Mouse (Mus musculus): ENCODE data around the gene Kcnmb2.
A peak's percentile ranks its signal among the peaks of the same experiment; 100 is the strongest.

The Kcnmb2 gene

DNA sequence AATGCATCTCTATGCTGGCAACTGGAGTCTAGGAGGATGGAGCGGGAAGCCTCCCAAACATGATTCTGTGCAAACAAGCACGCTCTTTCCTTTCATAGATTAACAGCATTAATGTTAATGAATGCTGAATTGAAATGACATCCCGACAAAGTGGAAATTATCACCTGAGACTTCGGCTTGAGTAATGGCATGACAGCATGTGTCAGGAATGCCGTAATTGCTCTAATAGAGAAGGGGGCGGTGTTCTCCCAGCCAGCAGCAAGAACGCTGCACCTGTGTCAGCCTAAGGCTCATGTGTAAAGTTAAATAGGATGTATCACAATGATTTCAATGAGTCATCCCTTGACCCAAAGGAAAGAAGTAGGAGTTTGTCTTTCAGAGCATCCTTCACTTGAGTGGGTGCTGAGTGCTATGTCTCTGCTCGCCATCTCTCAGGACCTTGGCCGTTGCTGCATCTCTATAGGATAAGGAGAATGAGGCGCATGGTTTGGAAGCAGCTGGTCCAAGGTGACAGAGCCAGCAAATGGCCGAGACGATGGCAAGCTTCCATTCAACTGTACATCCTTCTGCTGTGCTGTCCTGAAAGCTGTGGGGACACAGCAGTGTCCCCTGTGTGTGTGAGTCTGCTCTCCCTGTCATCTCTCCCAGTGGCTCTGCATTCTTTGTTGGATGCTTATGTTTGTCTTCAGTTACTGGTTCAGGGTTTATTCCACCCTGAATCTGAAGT is 110.1 kb downstream of the Kcnmb2 start:
- DNase-seq (ENCODE audit: low spot score), result no peak

DNA sequence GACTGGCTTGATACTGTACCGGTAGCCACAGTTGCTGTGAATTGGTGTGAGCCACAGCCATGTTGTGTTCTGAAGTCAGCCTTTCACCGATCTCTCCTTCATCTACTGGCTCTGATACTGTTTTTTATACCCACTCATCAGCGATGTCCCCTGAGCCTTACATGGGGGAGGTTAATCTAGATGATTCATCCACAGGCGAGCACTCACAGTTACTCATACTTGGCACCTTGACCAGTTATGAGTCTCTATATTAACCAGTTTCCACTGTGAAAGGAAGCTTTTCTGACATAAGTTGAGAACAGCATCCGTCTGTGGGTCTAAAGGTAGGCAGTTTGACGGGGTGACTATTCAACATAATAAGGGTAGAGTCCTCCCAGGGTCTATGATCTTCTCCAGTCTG is 118.7 kb downstream of the Kcnmb2 start:
- no peak for DNase-seq (ENCODE audit: low spot score)

DNA sequence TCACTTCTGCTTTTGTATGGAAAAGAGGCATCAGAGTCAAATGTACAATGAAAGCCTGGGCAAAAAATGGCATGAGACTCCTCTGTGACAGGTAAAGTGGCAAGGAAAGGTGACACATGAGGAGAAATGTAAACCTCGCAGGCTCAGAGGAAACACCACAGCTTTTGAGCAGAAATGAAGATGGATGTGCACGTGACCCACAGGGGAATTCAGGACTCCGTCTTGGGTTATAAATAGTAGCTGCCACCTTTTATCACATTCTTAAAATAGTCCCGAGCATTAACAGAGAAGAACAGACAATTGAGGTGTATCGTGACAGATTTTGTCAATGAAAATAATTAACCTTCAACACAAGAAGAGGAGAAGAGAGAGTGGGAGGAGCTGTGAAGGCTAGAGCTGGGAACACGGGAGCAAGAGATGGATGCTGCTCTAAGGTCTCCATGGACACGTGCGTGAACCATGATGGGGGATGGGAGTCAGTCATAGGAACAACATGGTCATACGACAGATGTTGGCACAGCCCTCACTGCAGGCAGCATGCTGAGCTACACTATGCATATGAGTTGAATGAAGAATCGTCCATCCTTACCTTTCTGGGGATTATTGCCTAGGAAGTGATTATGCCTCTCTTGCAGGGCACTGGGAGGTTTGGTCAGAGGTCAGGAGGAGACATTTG is 127.2 kb downstream of the Kcnmb2 start:
- no peak for DNase-seq (ENCODE audit: low spot score)

DNA sequence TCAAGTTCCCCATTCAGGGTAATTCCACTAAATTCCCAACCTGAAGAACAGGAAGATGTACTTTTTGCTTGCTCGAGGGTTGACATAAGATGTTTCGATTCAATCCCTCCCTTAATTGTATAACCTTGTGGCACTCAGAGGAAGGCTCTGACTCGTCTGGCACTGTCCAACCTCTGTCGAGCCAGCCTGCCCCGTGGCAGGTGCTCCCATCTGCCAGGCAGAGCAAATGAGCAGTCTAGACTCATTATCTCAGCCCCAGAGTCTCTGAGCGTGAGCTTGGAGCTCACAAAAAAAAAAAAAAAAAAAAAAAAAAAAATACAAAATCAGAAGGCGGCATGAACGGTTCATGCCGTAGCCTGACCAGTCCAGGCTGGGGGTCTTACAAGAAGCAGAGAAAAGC is 130.1 kb downstream of the Kcnmb2 start:
- DNase-seq (ENCODE audit: low spot score), result no peak

DNA sequence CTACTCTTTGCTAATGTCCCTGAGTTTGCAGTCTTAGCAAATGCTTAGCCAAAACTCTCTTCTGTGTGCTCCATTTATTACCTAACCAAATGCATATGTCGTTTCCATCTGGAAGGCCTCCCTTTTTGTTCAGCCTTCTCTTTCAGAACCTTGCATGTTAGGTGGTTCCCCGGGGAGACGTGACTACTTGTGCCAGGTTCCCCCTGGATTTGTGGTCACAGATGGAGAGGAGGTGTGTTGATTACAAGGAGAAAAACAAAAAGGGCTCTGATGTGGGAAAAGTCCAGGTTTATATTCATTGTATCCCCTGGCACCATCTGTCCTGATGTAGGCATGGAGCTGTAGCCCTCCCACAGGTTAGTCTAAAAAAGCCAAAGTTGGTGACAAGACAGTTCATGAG is 141.5 kb downstream of the Kcnmb2 start:
- no peak for DNase-seq (ENCODE audit: low spot score)

DNA sequence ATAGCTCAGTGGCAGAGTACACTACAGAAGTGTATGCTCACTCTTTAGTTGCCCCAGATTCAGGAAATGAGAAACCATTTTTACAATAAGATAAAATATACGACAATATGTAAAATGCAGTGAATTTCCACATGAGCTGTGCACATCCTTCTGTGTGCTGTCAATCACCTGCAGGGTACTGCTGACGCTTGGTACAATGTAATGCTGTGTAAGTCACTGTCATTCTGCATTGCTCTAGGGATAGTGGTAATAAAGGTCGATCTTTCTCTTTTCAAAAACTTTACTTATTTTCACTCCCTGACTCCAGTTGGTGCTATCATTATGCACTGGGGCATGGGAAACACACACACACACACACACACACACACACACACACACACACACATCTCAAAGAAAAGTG is 146.5 kb downstream of the Kcnmb2 start:
- no peak for DNase-seq (ENCODE audit: low spot score)

DNA sequence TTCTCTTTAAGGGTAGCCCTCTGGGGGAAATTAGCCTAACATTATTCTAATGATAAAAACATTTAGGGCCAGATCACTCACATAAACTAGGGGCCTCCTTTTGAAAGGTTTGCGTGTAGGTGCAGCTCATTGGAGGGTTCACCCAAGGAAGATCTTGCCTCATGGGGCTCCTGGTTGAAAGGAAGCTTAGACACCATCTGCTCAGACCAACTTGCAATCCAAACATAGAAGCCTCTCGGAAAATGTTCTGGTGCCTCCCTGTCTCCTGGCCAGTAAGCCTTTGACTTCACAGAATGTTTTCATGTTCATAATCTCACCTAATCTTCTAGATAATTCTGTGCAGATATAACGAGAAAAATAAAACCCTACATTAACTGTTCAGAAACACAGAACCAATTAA is 150.3 kb downstream of the Kcnmb2 start:
- DNase-seq (ENCODE audit: low spot score), result no peak

DNA sequence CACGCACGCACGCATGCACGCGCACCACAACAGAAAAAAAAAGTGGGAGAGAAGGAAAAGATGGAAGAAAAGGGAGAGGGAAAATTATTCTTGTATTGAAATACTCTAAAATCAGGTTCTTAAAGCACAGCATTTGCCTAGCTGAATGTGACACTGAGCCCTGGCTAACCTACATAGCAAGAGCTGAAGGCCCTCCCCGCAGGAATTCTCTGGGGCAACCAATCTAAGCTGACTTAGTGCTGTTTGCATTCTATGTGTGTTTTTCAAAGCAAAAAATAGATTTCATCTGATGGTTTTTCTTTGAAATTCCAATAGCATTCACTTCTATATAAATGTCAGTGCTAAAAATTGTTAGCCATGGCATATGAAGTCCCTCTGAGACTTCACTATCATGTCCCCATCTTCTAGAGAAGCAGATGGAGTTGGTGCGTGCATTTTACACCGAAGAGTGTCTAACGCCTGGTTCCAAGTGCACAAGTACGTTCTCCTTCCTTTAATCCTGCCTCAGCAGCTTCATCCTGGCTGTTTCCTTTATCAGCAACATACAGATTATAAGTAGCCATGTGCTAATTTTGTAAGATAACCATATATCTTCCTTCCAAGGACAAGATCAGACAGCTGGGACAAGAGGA is 151.4 kb downstream of the Kcnmb2 start:
- DNase-seq (ENCODE audit: low spot score), result no peak

DNA sequence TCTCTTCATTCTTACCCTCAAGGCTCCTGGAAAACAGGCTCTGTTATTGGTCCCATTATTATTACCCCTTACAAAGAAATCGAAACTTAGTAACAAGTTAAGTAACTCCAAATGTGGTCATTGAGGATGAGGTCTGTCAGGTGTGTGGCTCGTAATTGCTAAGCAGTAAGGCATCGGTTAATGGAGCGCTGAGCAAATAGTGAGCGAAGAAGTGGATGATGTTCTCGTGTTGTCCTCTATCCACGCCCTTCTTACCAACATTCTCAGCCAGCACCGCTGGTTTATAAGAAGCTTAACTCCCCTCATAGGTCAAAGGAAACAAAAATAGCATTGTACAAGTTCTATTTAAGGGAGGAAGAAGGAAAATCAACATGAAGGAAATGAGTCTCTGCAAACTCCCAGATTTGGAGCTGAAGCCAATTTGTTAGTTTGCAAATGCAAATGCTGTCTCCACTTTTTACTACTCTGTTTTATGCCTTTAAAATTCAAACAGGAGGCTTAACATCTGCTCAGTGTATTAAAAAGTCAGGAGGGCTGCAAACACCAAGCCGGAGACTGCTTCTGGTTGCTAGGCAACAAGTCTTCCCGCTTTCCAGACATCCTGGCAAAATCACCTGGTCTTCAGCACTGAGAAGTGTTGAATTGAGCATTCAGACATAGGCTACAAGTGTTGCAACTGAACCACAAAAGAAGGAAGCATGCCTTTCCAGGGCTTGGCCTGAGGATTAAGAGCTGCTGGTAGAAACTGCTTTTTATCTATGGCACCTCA is 157.8 kb downstream of the Kcnmb2 start:
- DNase-seq (ENCODE audit: low spot score), result peak; percentile 20

DNA sequence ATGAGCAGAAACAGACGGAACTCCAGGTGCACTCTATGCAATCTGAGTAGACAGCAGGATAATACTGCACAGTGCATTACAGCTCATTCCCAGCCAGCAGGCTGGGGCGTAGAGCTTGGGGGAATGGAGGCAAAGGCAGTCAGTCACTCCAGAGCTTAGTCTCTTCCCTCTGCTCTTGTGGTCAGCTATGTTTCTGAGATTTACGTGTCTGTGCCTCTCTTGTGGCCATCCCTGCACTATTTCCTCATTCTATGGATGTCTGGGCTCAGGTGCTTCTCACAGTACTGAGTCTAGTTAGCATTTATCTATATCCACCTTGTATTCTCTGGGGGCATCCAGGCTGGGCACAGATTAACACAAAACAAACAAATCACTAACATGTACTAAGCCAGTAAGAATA is 160.4 kb downstream of the Kcnmb2 start:
- no peak for DNase-seq (ENCODE audit: low spot score)

DNA sequence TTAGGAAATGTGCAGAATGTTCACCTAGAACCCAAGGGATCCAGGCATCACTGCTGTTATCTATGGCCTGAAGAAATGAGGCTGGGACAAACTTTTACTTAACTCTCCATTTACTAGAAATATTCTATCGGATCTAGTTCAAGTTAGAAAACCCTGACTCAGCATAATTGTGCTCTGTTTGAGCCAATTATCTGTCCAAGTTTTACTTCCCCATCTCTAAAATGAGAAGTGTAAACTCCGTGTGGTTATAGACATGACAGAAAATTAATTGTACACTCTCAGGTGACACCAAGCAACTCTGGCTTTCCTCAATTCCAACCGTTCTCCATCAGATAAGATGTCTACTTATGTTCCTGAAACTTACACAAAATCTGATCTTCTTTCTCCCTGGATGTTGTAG is 161.0 kb downstream of the Kcnmb2 start:
- no peak for DNase-seq (ENCODE audit: low spot score)

DNA sequence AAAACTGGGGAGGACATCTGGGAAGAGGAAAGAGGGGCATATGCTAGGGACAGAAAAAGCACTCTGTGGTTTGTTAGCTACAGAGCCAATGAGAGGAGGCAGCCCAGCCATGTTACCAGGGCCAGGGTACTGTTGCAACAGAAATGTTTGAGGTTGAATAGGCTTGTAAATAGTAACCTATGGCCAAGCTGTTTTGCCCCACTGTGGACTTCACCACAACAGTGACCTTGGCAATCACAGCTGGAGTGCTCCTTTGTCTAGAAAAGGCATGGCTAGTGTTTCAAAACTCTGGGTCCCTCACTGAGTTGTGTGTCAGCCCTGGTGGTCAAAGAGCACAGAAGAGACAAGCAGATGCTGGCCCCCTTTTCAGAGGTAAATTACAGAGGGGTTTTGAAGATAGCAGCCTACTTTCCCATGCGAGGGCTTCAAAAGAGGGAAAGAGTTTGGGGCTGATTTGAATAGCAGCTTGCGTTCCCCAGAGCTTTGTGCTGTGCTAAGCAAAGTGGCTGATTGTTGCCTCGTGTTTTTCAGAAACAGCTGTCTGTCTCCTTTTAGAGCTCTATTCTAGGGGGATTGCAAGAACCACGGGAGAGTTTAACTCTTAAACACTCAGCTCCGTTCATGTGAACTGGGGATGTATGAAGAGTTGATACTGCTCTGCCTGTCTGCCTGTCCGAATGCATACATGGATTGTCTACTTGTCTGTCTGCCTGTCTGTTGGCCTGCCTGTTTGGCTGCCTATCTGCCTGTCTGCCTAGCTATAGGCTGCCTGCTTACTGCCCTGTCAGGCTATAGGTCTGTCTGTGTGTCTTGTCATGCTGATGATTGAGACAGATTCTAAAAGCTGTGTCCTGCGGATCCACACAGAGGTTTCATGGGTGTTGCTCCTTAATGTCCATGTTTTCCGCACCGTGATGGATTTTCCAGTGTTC is 165.0 kb downstream of the Kcnmb2 start:
- peak; percentile 35 for DNase-seq (ENCODE audit: low spot score)

DNA sequence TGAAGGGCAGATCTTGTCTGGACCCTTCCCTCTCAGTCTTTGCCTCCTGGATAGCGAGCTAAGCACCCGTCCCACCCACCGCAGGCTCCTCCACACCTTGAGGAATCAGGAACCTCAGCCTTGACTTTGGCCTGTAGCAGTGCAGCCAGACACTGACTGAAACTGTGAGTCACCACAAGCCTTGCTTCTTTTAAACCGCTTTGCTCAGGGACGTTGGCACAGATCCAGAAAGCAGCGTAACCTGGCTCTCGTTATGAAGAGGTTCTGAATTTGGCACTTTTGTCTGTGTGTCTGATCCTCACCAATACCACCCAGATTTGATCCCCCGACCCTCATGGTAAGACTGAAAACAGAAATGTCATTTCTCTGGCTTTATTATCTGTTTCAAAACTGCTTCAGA is 171.6 kb downstream of the Kcnmb2 start:
- no peak for DNase-seq (ENCODE audit: low spot score)

DNA sequence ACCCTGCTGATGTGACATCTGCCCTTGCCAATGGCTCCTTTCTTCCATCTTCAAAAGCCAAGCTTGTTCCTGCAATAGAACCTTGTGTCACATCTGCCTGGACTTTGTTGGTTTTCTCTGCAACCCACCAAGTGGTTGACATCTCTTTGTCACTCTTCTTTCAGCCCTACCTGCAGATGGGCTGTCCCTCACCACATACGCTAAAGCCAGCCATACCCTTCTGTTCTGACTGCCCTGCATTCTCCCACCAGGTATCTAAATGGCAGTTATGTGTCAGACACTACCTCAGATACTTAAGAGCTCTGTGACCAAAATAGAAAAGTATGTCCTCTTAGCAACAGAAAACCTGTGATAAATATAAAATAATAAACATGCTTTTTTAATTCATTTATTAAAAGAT is 186.5 kb downstream of the Kcnmb2 start:
- no peak for DNase-seq (ENCODE audit: low spot score)

DNA sequence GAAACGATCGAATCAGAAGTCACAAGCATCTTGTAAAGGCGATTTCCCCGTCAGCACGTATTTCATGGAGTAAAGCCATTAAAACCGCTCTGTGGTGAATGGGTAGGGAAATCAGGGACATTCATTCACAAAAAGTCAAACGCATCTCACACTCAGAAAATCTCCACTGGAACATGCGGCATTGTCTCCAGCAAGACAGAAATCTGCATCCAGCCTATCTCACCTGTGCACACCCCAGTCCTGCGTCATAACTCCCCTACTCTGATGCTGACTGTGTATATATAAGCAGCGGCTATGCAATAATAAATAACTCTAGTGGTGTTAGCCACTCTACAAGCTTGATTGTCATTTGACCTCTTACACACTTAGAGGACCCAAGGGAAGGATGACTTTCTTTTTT is 199.1 kb downstream of the Kcnmb2 start:
- DNase-seq (ENCODE audit: low spot score), result no peak

DNA sequence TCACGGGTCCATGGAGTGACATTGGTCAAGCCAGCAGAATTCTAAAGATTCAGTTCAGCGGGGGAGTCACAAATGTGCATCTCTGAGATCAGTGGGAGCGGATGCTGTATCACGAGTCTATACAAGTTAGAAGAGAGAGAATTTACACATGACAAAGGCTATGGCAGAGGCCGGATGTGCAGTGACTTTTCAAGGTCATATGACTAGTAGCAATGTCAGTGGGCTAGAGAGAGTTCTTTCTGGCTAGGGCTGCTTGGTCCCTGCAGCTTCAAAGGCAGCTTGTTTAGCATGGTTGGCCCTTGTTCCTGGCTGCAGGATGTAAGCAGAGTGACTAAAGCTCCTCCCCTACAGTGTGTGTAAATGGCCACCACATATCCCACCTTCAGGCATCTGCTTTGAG is 217.5 kb downstream of the Kcnmb2 start:
- DNase-seq (ENCODE audit: low spot score), result no peak

DNA sequence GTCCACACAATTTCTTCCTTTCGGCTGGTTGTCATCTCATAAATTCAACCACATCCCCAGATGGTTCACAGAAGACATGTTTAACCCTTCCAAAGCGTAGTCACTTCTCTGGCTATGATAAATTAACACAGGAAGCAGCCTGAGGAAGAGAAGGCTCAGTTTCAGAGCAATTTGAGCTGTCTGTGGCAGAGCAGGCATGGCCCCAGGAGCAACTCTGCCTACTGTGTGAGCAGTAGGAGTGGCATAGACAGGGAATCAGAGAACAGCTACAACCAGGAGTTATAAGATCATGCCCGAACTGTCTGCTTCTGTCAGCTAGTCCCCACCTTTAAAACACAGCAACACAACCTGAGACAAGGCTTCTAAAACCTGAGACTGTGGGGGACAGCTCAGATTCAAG is 219.4 kb downstream of the Kcnmb2 start:
- DNase-seq (ENCODE audit: low spot score), result no peak

DNA sequence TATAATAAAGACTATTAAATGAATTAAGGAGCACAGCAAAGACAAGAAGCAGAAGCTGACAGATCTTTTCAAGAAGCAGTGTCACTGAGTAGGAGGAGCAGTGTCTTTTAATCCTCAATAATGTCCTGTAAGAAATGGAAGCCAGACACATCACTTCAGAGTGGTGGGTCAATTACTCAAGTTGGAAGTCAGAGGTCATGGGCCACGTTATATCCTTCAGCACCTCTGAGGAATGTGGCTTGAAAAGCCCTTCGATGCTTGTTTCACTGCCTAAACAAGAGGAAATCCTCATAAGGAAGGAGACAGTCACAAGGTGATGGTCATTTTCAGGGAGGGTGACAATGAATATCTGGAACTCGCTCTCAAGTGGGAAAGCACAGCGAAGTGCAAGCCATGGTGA is 223.1 kb downstream of the Kcnmb2 start:
- DNase-seq (ENCODE audit: low spot score), result no peak

DNA sequence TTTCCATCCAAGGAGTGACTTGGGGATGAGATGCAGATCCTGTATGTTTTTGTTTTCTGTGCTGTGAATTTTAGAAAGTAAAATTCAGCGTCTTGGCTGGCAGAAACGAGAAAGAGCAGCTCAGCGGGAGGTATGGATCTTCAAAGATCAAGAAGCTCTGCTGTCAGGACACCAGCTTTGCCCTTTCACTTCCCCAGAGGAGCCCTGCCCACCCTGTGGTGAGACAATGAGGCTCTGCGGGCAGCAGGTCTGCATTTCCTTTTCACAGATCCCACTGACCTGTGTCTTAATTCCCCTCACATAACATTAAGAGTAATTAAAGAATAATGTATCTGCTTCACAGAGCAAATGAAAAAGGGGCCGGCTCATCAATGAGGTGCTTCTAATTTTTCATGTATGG is 226.1 kb downstream of the Kcnmb2 start:
- DNase-seq (ENCODE audit: low spot score), result peak; percentile 61

DNA sequence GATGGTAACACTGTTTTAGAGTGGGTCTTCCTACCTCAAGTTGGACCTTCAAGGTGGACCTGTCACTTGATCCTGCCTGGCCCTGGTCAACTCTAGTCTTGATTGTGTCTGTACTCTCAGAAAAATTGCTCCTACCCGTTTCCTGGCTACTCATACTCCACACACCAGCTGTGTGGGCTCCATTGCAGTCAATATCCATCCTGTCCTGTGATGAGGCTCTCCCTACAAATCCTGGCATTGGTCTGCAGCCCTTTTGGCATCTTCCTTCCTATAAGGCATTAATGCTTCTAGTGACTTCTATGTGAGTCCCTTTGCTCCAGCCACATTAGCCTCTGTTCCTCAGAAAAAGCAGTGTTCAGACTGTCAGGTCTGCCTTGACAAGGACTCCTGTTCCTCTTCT is 228.4 kb downstream of the Kcnmb2 start:
- no peak for DNase-seq (ENCODE audit: low spot score)

DNA sequence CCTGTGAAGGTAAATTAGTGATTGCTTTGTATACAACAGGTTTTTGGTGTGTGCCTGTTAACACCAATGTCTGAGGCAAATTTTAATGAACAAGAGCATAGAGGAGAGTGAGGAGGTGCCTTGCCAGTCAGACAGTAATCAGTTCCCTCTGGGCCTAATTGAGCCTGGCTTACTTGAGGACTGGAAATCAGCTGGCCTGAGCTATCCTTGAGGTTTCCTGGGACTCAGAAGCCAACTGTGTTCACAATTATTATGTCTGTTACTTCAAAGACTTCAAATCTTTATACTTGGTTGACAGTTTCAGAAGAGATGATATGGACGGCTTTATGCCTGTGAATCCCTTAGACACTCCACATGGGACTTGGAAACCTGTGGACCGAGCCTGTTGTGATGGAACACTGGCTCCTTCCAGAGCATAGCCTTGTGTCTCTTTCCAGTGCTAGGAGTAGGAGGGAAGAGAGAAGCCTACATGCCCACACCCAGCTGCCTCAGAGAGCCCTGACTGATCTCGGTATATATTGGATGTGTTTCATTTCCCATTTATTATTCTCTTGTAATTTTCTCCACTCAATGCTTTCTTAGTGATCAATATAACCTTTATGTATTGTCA is 230.2 kb downstream of the Kcnmb2 start:
- no peak for DNase-seq (ENCODE audit: low spot score)
